Mouse (Mus musculus): ENCODE results near the gene Ch25h. TPM values are rescaled to one million over a fixed set of nuclear protein-coding genes. Genes with fewer than 3 reads are reported as not detected.

Gene Ch25h
- under 1 TPM; 0.32 to 0.36 TPM for total RNA-seq (2021)
- long read RNA-seq, experiment 1 = 0 reads
- long read RNA-seq, experiment 2 = 0 reads

GRCm38 (mm10) chr19:34474991-34475971, at the start of gene Ch25h:
TSS of gene Ch25h (minus strand) at chr19:34475164.
- no peak for DNase-seq (ENCODE audit: low spot score in 2 of 2)

- no peak for DNase-seq (ENCODE audit: low spot score in 2 of 2)
Measured at GRCm38 (mm10) chr19:34524646-34525045, 49.7 kb upstream of the Ch25h start.

GRCm38 (mm10) chr19:34523106-34523725, 48.3 kb upstream of the Ch25h start:
- DNase-seq (ENCODE audit: low spot score in 2 of 2) = no peak

- no peak for DNase-seq (ENCODE audit: low spot score in 2 of 2)
Measured at GRCm38 (mm10) chr19:34521978-34522377, 47.0 kb upstream of the Ch25h start.

- DNase-seq (ENCODE audit: low spot score in 2 of 2) = no peak
Measured at GRCm38 (mm10) chr19:34521361-34521760, 46.4 kb upstream of the Ch25h start.

GRCm38 (mm10) chr19:34520051-34520450, 45.1 kb upstream of the Ch25h start:
- no peak for DNase-seq (ENCODE audit: low spot score in 2 of 2)

- no peak for DNase-seq (ENCODE audit: low spot score in 2 of 2)
Measured at GRCm38 (mm10) chr19:34519646-34520045, 44.7 kb upstream of the Ch25h start.

GRCm38 (mm10) chr19:34518786-34519185, 43.8 kb upstream of the Ch25h start:
- no peak for DNase-seq (ENCODE audit: low spot score in 2 of 2)

GRCm38 (mm10) chr19:34517812-34518594, 43.0 kb upstream of the Ch25h start:
- DNase-seq (ENCODE audit: low spot score in 2 of 2) = no peak

- no peak for DNase-seq (ENCODE audit: low spot score in 2 of 2)
Measured at GRCm38 (mm10) chr19:34517197-34517596, 42.2 kb upstream of the Ch25h start.

GRCm38 (mm10) chr19:34516346-34516745, 41.4 kb upstream of the Ch25h start:
- no peak for DNase-seq (ENCODE audit: low spot score in 2 of 2)

GRCm38 (mm10) chr19:34515681-34516080, 40.7 kb upstream of the Ch25h start:
- no peak for DNase-seq (ENCODE audit: low spot score in 2 of 2)

GRCm38 (mm10) chr19:34511528-34511927, 36.6 kb upstream of the Ch25h start:
- no peak for DNase-seq (ENCODE audit: low spot score in 2 of 2)

GRCm38 (mm10) chr19:34510717-34511116, 35.8 kb upstream of the Ch25h start:
- DNase-seq (ENCODE audit: low spot score in 2 of 2) = no peak

- DNase-seq (ENCODE audit: low spot score in 2 of 2) = no peak
Measured at GRCm38 (mm10) chr19:34505161-34505721, 30.3 kb upstream of the Ch25h start.

- DNase-seq (ENCODE audit: low spot score in 2 of 2) = peak in 1 of 2 experiments; percentile 45
Measured at GRCm38 (mm10) chr19:34500763-34501162, 25.8 kb upstream of the Ch25h start.

GRCm38 (mm10) chr19:34496353-34496752, 21.4 kb upstream of the Ch25h start:
- no peak for DNase-seq (ENCODE audit: low spot score in 2 of 2)

- no peak for DNase-seq (ENCODE audit: low spot score in 2 of 2)
Measured at GRCm38 (mm10) chr19:34493859-34494258, 18.9 kb upstream of the Ch25h start.

- DNase-seq (ENCODE audit: low spot score in 2 of 2) = peak in 1 of 2 experiments; percentile 24
Measured at GRCm38 (mm10) chr19:34483547-34483946, 8.6 kb upstream of the Ch25h start.

GRCm38 (mm10) chr19:34474228-34474990, 555 bp downstream of the Ch25h start:
- DNase-seq (ENCODE audit: low spot score in 2 of 2) = no peak

All from layer of hippocampus, postnatal 14 days (tissue).